Mouse (Mus musculus) small intestine, adult 2 months (tissue): ENCODE measurements around the gene Hoxa3.

Experiments
- CTCF ChIP-seq: fragments of 200-500 bp; IDR thresholded peaks from 2 replicates; pipeline ENCODE4 v1.5.1; 2012; ENCODE audit warnings: low read depth, mild to moderate bottlenecking, control low read depth, inconsistent platforms, low read length, moderate library complexity, mixed read lengths; ENCODE audit not compliant: insufficient replicate concordance, insufficient read length; ENCODE audit errors: extremely low read depth
- POLR2A ChIP-seq: fragments of 200-500 bp; IDR thresholded peaks from 2 replicates; pipeline ENCODE4 v1.6.1; 2012; ENCODE audit warnings: low read depth, mild to moderate bottlenecking, control low read depth, inconsistent platforms, low read length, moderate library complexity

GRCm38 (mm10) chr6:52200073-52200750 is 12.9 kb downstream of the Hoxa3 start:
- no peak for TF ChIP-seq POLR2A
- no peak for TF ChIP-seq CTCF
